Mouse (Mus musculus): ENCODE results near the gene Cnr1.

DNA sequence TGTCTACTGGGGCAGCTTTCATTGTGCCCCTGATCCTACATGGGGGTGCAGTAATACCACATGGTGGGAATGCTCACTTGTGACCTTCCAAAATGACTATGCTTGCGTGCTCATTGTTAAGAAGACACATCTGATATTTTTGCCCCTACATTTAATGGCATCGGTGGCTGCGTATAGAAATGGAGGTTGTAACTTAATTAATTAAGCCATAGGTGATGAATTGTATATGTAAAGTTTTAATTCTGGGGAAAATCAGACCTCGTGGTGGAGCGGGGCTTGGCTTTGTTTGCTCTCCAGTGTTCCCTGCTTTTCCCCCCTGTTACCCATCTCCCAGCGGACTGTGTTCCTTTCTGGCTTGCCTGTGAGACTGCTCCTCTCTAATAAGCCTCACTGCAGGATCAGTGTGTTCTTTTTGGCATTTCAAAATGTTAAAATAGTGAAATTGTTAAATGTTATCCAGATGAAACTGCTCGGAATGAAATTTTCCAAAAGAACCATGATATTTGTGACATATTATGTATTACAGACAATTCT lies 2.4 kb downstream of the Cnr1 start:
- TF ChIP-seq CTCF (IDR thresholded peaks at IDR 0.05) = no peak
- no peak for TF ChIP-seq POLR2A (IDR thresholded peaks at IDR 0.05; ENCODE audit: insufficient read depth, low read depth, low read length)

All from heart, adult 2 months (tissue).